Mouse (Mus musculus): ENCODE results near the gene Rlf. TPM values are rescaled to one million over a fixed set of nuclear protein-coding genes. Genes with fewer than 3 reads are reported as not detected.

The Rlf gene
- polyA plus RNA-seq, 1 experiment from 2014 or later: 25.3 TPM

GRCm38 (mm10) chr4:121109126-121109525 is 105.8 kb downstream of the Rlf start, which contains the start of gene Tmco2:
Tmco2 (minus strand) TSS chr4:121109226.
- no peaks in the 10 kb centered on the region for H3K36me3 ChIP-seq
- no peak within 1 kb of the TSS for H3K4me3 ChIP-seq
- no peak for ATAC-seq (ENCODE audit: low FRiP score, low read depth)
- H3K27ac ChIP-seq (replicated peaks): no peak within 1 kb of the TSS
- no peaks in the 10 kb centered on the region for H3K27me3 ChIP-seq
- no peak within 1 kb of the TSS for H3K4me2 ChIP-seq
- H3K9me3 ChIP-seq: no peaks in the 10 kb centered on the region
- H3K9ac ChIP-seq: no peak within 1 kb of the TSS
- no peaks in the 10 kb centered on the region for H3K4me1 ChIP-seq (replicated peaks)
- WGBS: 97% methylated on average over 2 of the region's 2 CpGs

- Histone ChIP-seq H3K27ac (replicated peaks) (no peak overlapping the region), H3K4me3 (no peak overlapping the region), H3K9ac (no peak overlapping the region), H3K36me3 (no peaks in the 10 kb centered on the region), H3K9me3 (no peaks in the 10 kb centered on the region), H3K4me2 (no peak overlapping the region), H3K4me1 (replicated peaks) (no peaks in the 10 kb centered on the region), H3K27me3 (no peaks in the 10 kb centered on the region)
- 88% methylated on average over 4 of the region's 4 CpGs for WGBS
- no peak for ATAC-seq (ENCODE audit: low FRiP score, low read depth)
Observed at GRCm38 (mm10) chr4:121103304-121103703, 111.6 kb downstream of the Rlf start.

- Histone ChIP-seq H3K36me3 (peaks cover 20% of the 10 kb centered on the region), H3K9ac (peak within 1 kb of the TSS; percentile 69), H3K27ac (replicated peaks) (peak within 1 kb of the TSS; percentile 71), H3K9me3 (no peaks in the 10 kb centered on the region), H3K27me3 (no peaks in the 10 kb centered on the region), H3K4me2 (peak within 1 kb of the TSS; percentile 75), H3K4me3 (peak within 1 kb of the TSS; percentile 76), H3K4me1 (replicated peaks) (peaks cover 14% of the 10 kb centered on the region)
- peak; percentile 95 for ATAC-seq (ENCODE audit: low FRiP score, low read depth)
- WGBS: under 1% methylated on average over 39 of the region's 39 CpGs
Observed at GRCm38 (mm10) chr4:121097650-121098378, 117.1 kb downstream of the Rlf start, which contains the start of gene Zmpste24. Zmpste24 (minus strand) TSS chr4:121098241.

Other genes starting within 250 kb of the Rlf start
- gene Smap2, start 197.8 kb downstream of the Rlf start, polyA plus RNA-seq (2015; fragmentation: Nextera tagmentation; extraction: Ambion mirVana): 42.1 and 48.4 TPM in 2 replicates
- 22.7 and 27.8 TPM in 2 replicates for gene Col9a2, start 175.7 kb downstream of the Rlf start, polyA plus RNA-seq (2015; fragmentation: Nextera tagmentation; extraction: Ambion mirVana)
- 24.3 and 26.3 TPM in 2 replicates for gene Zmpste24, start 116.8 kb downstream of the Rlf start, polyA plus RNA-seq (2015; fragmentation: Nextera tagmentation; extraction: Ambion mirVana)
- gene Tmco2, start 105.9 kb downstream of the Rlf start, polyA plus RNA-seq (2015; fragmentation: Nextera tagmentation; extraction: Ambion mirVana): not detected in 2 replicates
- not detected in 2 replicates for gene Gm12888, start 109.8 kb upstream of the Rlf start, polyA plus RNA-seq (2015; fragmentation: Nextera tagmentation; extraction: Ambion mirVana)
- not detected in 2 replicates for gene Gm12886, start 208.0 kb upstream of the Rlf start, polyA plus RNA-seq (2015; fragmentation: Nextera tagmentation; extraction: Ambion mirVana)

Measured in hindbrain, embryonic 15.5 days (tissue).